Mouse (Mus musculus) kidney, adult 2 months (tissue): ENCODE measurements around the gene Zfp771. TPM values are rescaled to one million over a fixed set of nuclear protein-coding genes. Genes with fewer than 3 reads are reported as not detected.

Source experiments
- DNase-seq: peaks from one replicate; pipeline ENCODE4 v3.0.0; 2021
- H3K27ac ChIP-seq: fragments of 200-500 bp; 2 replicates; pipeline ENCODE4 v1.5.1; 2012; ENCODE audit warnings: low read depth, low read length, control low read depth, inconsistent platforms; ENCODE audit not compliant: insufficient read depth
- H3K27me3 ChIP-seq: fragments of 200-500 bp; replicated peaks from 2 replicates; pipeline ENCODE4 v1.6.1; 2012; ENCODE audit warnings: mild to moderate bottlenecking, moderate library complexity, low read length, inconsistent platforms; ENCODE audit not compliant: control insufficient read depth, insufficient read depth
- H3K36me3 ChIP-seq: fragments of 200-500 bp; 2 replicates; pipeline ENCODE4 v1.6.1; 2012; ENCODE audit warnings: mild to moderate bottlenecking, moderate library complexity, low read length, inconsistent platforms; ENCODE audit not compliant: control insufficient read depth, insufficient read depth
- H3K4me1 ChIP-seq: fragments of 200-500 bp; 2 replicates; pipeline ENCODE4 v1.6.1; 2011; ENCODE audit warnings: low read length; ENCODE audit not compliant: control insufficient read depth, insufficient read depth
- H3K4me3 ChIP-seq: fragments of 200-500 bp; 2 replicates; pipeline ENCODE4 v1.5.1; 2011; ENCODE audit warnings: mild to moderate bottlenecking, low read depth, low read length, control low read depth; ENCODE audit not compliant: insufficient read depth
- CTCF ChIP-seq: fragments of 200-500 bp; conservative IDR thresholded peaks from 2 replicates; pipeline ENCODE4 v1.5.1; 2011; ENCODE audit warnings: low read depth, mild to moderate bottlenecking, control low read depth, low read length, moderate library complexity, mixed read lengths; ENCODE audit not compliant: insufficient read depth, insufficient read length
- POLR2A ChIP-seq: fragments of 200-500 bp; IDR thresholded peaks from one replicate; pipeline ENCODE4 v1.6.1; 2011; ENCODE audit warnings: low read depth, low read length, control low read depth
- WGBS: fragments of 180-500 bp; shearing (Covaris S2); methylation state at CpG from one replicate; pipeline ENCODE4 v1.1.7; 2018; 5-methylcytosine and 5-hydroxymethylcytosine counted together
- polyA plus RNA-seq: library from polyadenylated mRNA; depleted of rRNA; stranded (reverse); fragments of >200 nt; gene quantifications from 2 replicates; pipeline ENCODE4 v1.2.3, GENCODE M21; 2012

Zfp771 gene
- polyA plus RNA-seq, 1 experiment, result 48.4 TPM

- TF ChIP-seq POLR2A (no peak), CTCF (no peak)
- Histone ChIP-seq H3K4me3 (no peak overlapping the region), H3K36me3 (no peaks in the 10 kb centered on the region), H3K27ac (no peak overlapping the region), H3K27me3 (no peaks in the 10 kb centered on the region), H3K4me1 (peaks cover 6% of the 10 kb centered on the region; the same call in 1 of the 2 replicates)
- DNase-seq, result no peak
- 20% methylated on average over 4 of the region's 4 CpGs for WGBS
Measured at GRCm38 (mm10) chr7:127255008-127255407, 10.9 kb downstream of the Zfp771 start.

GRCm38 (mm10) chr7:127255965-127256364 lies 11.9 kb downstream of the Zfp771 start:
- no peaks in the 10 kb centered on the region for H3K36me3 ChIP-seq
- H3K4me3 ChIP-seq, result no peak overlapping the region
- TF ChIP-seq CTCF (no peak), POLR2A (no peak)
- H3K27ac ChIP-seq, result no peak overlapping the region
- WGBS, result 94% methylated on average over 2 of the region's 2 CpGs
- DNase-seq, result no peak
- peaks cover 7% of the 10 kb centered on the region; the same call in 1 of the 2 replicates for H3K4me1 ChIP-seq
- no peaks in the 10 kb centered on the region for H3K27me3 ChIP-seq

- Histone ChIP-seq H3K4me3 (no peak overlapping the region), H3K4me1 (peaks cover 9% of the 10 kb centered on the region; the same call in 1 of the 2 replicates), H3K27me3 (no peaks in the 10 kb centered on the region), H3K27ac (no peak overlapping the region), H3K36me3 (no peaks in the 10 kb centered on the region)
- WGBS, result 91% methylated on average over 5 of the region's 5 CpGs
- no peak for DNase-seq
- no peak for TF ChIP-seq POLR2A
- TF ChIP-seq CTCF, result no peak
Measured at GRCm38 (mm10) chr7:127256518-127256917, 12.4 kb downstream of the Zfp771 start.

GRCm38 (mm10) chr7:127259186-127259905 lies 15.3 kb downstream of the Zfp771 start:
- Histone ChIP-seq H3K36me3 (no peaks in the 10 kb centered on the region), H3K27ac (no peak overlapping the region), H3K4me1 (peaks cover 9% of the 10 kb centered on the region; the same call in 1 of the 2 replicates), H3K27me3 (no peaks in the 10 kb centered on the region), H3K4me3 (no peak overlapping the region)
- WGBS, result 72% methylated on average over 8 of the region's 8 CpGs
- TF ChIP-seq POLR2A (no peak), CTCF (no peak)
- no peak for DNase-seq

GRCm38 (mm10) chr7:127260309-127261111 lies 16.4 kb downstream of the Zfp771 start, which contains the start of gene Dctpp1:
Gene Dctpp1 (minus strand): TSS chr7:127260709.
- peak; percentile 100 for DNase-seq
- no peaks in the 10 kb centered on the region for H3K27me3 ChIP-seq
- peak within 1 kb of the TSS; percentile 77 for H3K4me3 ChIP-seq
- H3K36me3 ChIP-seq, result no peaks in the 10 kb centered on the region
- under 1% methylated on average over 50 of the region's 50 CpGs for WGBS
- peaks cover 3% of the 10 kb centered on the region; the same call in 1 of the 2 replicates for H3K4me1 ChIP-seq
- peak; percentile 94 for TF ChIP-seq CTCF
- no peak for TF ChIP-seq POLR2A
- no peak within 1 kb of the TSS; the same call in 1 of the 2 replicates for H3K27ac ChIP-seq

- 74% methylated on average over 10 of the region's 10 CpGs for WGBS
Measured at GRCm38 (mm10) chr7:127262218-127262961, 18.3 kb downstream of the Zfp771 start.

More at GRCm38 (mm10) chr7:127262218-127262961, 18.3 kb downstream of the Zfp771 start:
- no peaks in the 10 kb centered on the region for H3K36me3 ChIP-seq
- H3K27me3 ChIP-seq, result no peaks in the 10 kb centered on the region
- H3K27ac ChIP-seq, result no peak overlapping the region
- TF ChIP-seq POLR2A, result no peak
- TF ChIP-seq CTCF, result no peak
- no peak for DNase-seq
- no peak overlapping the region for H3K4me3 ChIP-seq
- peaks cover 3% of the 10 kb centered on the region; the same call in 1 of the 2 replicates for H3K4me1 ChIP-seq
